30 mouse cellular contexts compared by ENCODE assay signal in genomic region chr9:111186861-111187260, GRCm38 (mm10).
DNase-seq lines count a peak whose midpoint lies in the region; ATAC-seq and TF ChIP-seq lines count a peak whose summit lies in the region.
"Had no signal": no experiment of that assay in that cellular context is flagged by ENCODE, and none has a peak within 500 bp of the region (broad histone marks: within the 10 kb centered on the region; RNA-seq: fewer than 3 reads in every experiment).

No protein-coding gene starts in this region.

- DNase-seq in forebrain, embryonic 11.5 days (ENCODE audit: low spot score), result no peak
- peak; percentile 9 for DNase-seq in hindbrain, postnatal 0 days (ENCODE audit: low spot score)
- no peak for DNase-seq in neural tube, embryonic 10.5 days (ENCODE audit: extremely low spot score, low spot score)
- DNase-seq in gonadal fat pad, adult 2 months (ENCODE audit: low read depth), result peak; percentile 27
- DNase-seq in thymus, postnatal 10 days (ENCODE audit: low spot score in 2 of 2), result no peak
- DNase-seq: B cell, adult 2 months; cerebellum, adult 2 months; cerebellum, postnatal 14 days; gastrocnemius, postnatal 36 days; heart, postnatal 36 days; kidney, adult 9 months; kidney, postnatal 10 days; liver, postnatal 0 days; right cerebral cortex, adult 18-20 months; right cerebral cortex, postnatal 4 days; thymus, postnatal 14 days had no signal

- no peak overlapping the region for H3K4me3 ChIP-seq in forebrain, embryonic 16.5 days (replicated peaks; ENCODE audit: low read length)
- H3K4me3 ChIP-seq in forebrain, embryonic 11.5 days (ENCODE audit: low read depth, low read length), result no peak overlapping the region
- no peak overlapping the region for H3K4me3 ChIP-seq in hindbrain, postnatal 0 days (ENCODE audit: low read length)
- H3K4me3 ChIP-seq in hindbrain, embryonic 12.5 days, result no peak overlapping the region
- H3K4me3 ChIP-seq in neural tube, embryonic 15.5 days (replicated peaks), result no peak overlapping the region
- H3K4me3 ChIP-seq: erythroblast, embryonic 14.5 days; heart, embryonic 10.5 days; hindbrain, embryonic 13.5 days; left cerebral cortex, adult 2 months; limb, embryonic 12.5 days; liver, embryonic 12.5 days; midbrain, embryonic 13.5 days had no signal

- peak; percentile 40; the same call in 1 of the 2 replicates for ATAC-seq in forebrain, embryonic 16.5 days
- ATAC-seq in forebrain, embryonic 11.5 days (replicated peaks; ENCODE audit: low FRiP score), result no peak
- ATAC-seq in hindbrain, postnatal 0 days, result no peak
- no peak for ATAC-seq in hindbrain, embryonic 12.5 days (ENCODE audit: low FRiP score)
- ATAC-seq in neural tube, embryonic 15.5 days (ENCODE audit: low FRiP score), result no peak
- ATAC-seq: activated CD4-positive, CD25-positive, alpha-beta regulatory T cell, adult 4 months; intestine, postnatal 0 days; liver, embryonic 12.5 days; liver, postnatal 0 days; midbrain, embryonic 13.5 days had no signal

- peaks cover 10% of the 10 kb centered on the region for H3K36me3 ChIP-seq in forebrain, embryonic 16.5 days (ENCODE audit: control insufficient read depth, insufficient read depth)
- peaks cover 2% of the 10 kb centered on the region; the same call in 1 of the 2 replicates for H3K36me3 ChIP-seq in forebrain, embryonic 11.5 days (ENCODE audit: control insufficient read depth, insufficient read depth, low read length)
- peaks cover 11% of the 10 kb centered on the region for H3K36me3 ChIP-seq in hindbrain, postnatal 0 days (ENCODE audit: insufficient read depth, low read length)
- H3K36me3 ChIP-seq in hindbrain, embryonic 12.5 days, result peaks cover 20% of the 10 kb centered on the region
- H3K36me3 ChIP-seq in neural tube, embryonic 15.5 days, result peaks cover 13% of the 10 kb centered on the region

- H3K4me1 ChIP-seq in forebrain, embryonic 16.5 days (replicated peaks; ENCODE audit: control insufficient read depth, insufficient read depth, low read length), result peaks cover 11% of the 10 kb centered on the region
- peaks cover 2% of the 10 kb centered on the region; the same call in 1 of the 2 replicates for H3K4me1 ChIP-seq in forebrain, embryonic 11.5 days (replicated peaks; ENCODE audit: control insufficient read depth, insufficient read depth, low read length)
- H3K4me1 ChIP-seq in hindbrain, postnatal 0 days (ENCODE audit: insufficient read depth, low read length), result no peaks in the 10 kb centered on the region
- H3K4me1 ChIP-seq in hindbrain, embryonic 12.5 days, result peaks cover 9% of the 10 kb centered on the region
- H3K4me1 ChIP-seq in neural tube, embryonic 15.5 days, result peaks cover 7% of the 10 kb centered on the region; the same call in 1 of the 2 replicates
- H3K4me1 ChIP-seq: heart, embryonic 10.5 days; limb, embryonic 12.5 days had no signal

- no peak overlapping the region for H3K27ac ChIP-seq in forebrain, embryonic 16.5 days (ENCODE audit: low read length)
- no peak overlapping the region for H3K27ac ChIP-seq in forebrain, embryonic 11.5 days (ENCODE audit: low read depth, low read length)
- no peak overlapping the region for H3K27ac ChIP-seq in hindbrain, postnatal 0 days
- no peak overlapping the region for H3K27ac ChIP-seq in hindbrain, embryonic 12.5 days
- no peak overlapping the region for H3K27ac ChIP-seq in neural tube, embryonic 15.5 days (replicated peaks)
- H3K27ac ChIP-seq: heart, embryonic 10.5 days; hindbrain, embryonic 13.5 days; left cerebral cortex, adult 2 months; limb, embryonic 12.5 days; liver, embryonic 12.5 days; macrophage; midbrain, embryonic 13.5 days; stomach, postnatal 0 days had no signal

- no peak for TF ChIP-seq CTCF in hindbrain, postnatal 0 days (IDR thresholded peaks at IDR 0.05; ENCODE audit: low read depth)

- H3K9me3 ChIP-seq in forebrain, embryonic 16.5 days (ENCODE audit: control insufficient read depth, low read length), result no peaks in the 10 kb centered on the region
- H3K9me3 ChIP-seq in forebrain, embryonic 11.5 days (ENCODE audit: control insufficient read depth, low read length), result no peaks in the 10 kb centered on the region
- no peaks in the 10 kb centered on the region for H3K9me3 ChIP-seq in hindbrain, postnatal 0 days (ENCODE audit: low read length)
- no peaks in the 10 kb centered on the region for H3K9me3 ChIP-seq in hindbrain, embryonic 12.5 days (replicated peaks)
- no peaks in the 10 kb centered on the region for H3K9me3 ChIP-seq in neural tube, embryonic 15.5 days (replicated peaks)
- H3K9me3 ChIP-seq: heart, embryonic 10.5 days; hindbrain, embryonic 13.5 days; limb, embryonic 12.5 days; liver, embryonic 12.5 days; midbrain, embryonic 13.5 days had no signal

- no peak overlapping the region for H3K4me2 ChIP-seq in forebrain, embryonic 16.5 days (ENCODE audit: low read length)
- no peak overlapping the region for H3K4me2 ChIP-seq in forebrain, embryonic 11.5 days (ENCODE audit: low read depth, low read length, severe bottlenecking)
- no peak overlapping the region for H3K4me2 ChIP-seq in hindbrain, postnatal 0 days (ENCODE audit: low read depth, low read length)
- no peak overlapping the region for H3K4me2 ChIP-seq in hindbrain, embryonic 12.5 days (replicated peaks)
- no peak overlapping the region for H3K4me2 ChIP-seq in neural tube, embryonic 15.5 days
- H3K4me2 ChIP-seq: hindbrain, embryonic 13.5 days; limb, embryonic 12.5 days; liver, embryonic 12.5 days; midbrain, embryonic 13.5 days had no signal

- H3K9ac ChIP-seq in forebrain, embryonic 16.5 days (replicated peaks; ENCODE audit: low read depth, low read length), result no peak overlapping the region
- no peak overlapping the region for H3K9ac ChIP-seq in forebrain, embryonic 11.5 days (ENCODE audit: low read length)
- no peak overlapping the region for H3K9ac ChIP-seq in hindbrain, postnatal 0 days (replicated peaks; ENCODE audit: low read length)
- no peak overlapping the region for H3K9ac ChIP-seq in hindbrain, embryonic 12.5 days
- H3K9ac ChIP-seq in neural tube, embryonic 15.5 days (replicated peaks), result 0 out of 2 replicates have a peak overlapping the region, but pooled peaks have one; percentile 11
- H3K9ac ChIP-seq: hindbrain, embryonic 13.5 days; limb, embryonic 12.5 days; liver, embryonic 12.5 days; liver, postnatal 0 days; midbrain, embryonic 13.5 days had no signal

- 48% methylated on average over 6 of the region's 6 CpGs for WGBS in forebrain, embryonic 16.5 days
- WGBS in forebrain, embryonic 11.5 days, result 81% methylated on average over 6 of the region's 6 CpGs
- WGBS in hindbrain, postnatal 0 days, result 59% methylated on average over 6 of the region's 6 CpGs
- WGBS in hindbrain, embryonic 12.5 days, result 83% methylated on average over 6 of the region's 6 CpGs
- 67% methylated on average over 6 of the region's 6 CpGs for WGBS in neural tube, embryonic 15.5 days

- H3K27me3 ChIP-seq in forebrain, embryonic 16.5 days (replicated peaks; ENCODE audit: control insufficient read depth, insufficient read depth, low read length), result no peaks in the 10 kb centered on the region
- H3K27me3 ChIP-seq in forebrain, embryonic 11.5 days (ENCODE audit: control insufficient read depth, insufficient read depth, low read length), result no peaks in the 10 kb centered on the region
- no peaks in the 10 kb centered on the region for H3K27me3 ChIP-seq in hindbrain, postnatal 0 days (ENCODE audit: insufficient read depth, low read length)
- no peaks in the 10 kb centered on the region for H3K27me3 ChIP-seq in hindbrain, embryonic 12.5 days
- H3K27me3 ChIP-seq in neural tube, embryonic 15.5 days (replicated peaks), result no peaks in the 10 kb centered on the region
- H3K27me3 ChIP-seq: hindbrain, embryonic 13.5 days; limb, embryonic 12.5 days; liver, embryonic 12.5 days; midbrain, embryonic 13.5 days had no signal

Comparison
In these comparisons a context has a peak if more than half of its experiments do, and no peak if none do; other contexts are left out.
1. DNase-seq: peak in hindbrain, postnatal 0 days (single experiment) and gonadal fat pad, adult 2 months (single experiment); none in forebrain, embryonic 11.5 days (single experiment), neural tube, embryonic 10.5 days (single experiment) and thymus, postnatal 10 days (0 of 2).